Mouse (Mus musculus) spleen, postnatal 14 days (tissue): Measurements from ENCODE around the gene Cryzl1.
"Not testable (repeated sequence)": the region's sequence is repeated elsewhere in the genome, so short reads cannot be mapped to it uniquely, and the experiment has no call there.

Experiments used
- DNase-seq, 2 experiments: peaks; one replicate each; pipeline ENCODE4 v3.0.0; 2021 to 2022; ENCODE audit warnings: low spot score in 2 of 2

Cryzl1 gene

GRCm38 (mm10) chr16:91645420-91645819, 83.4 kb downstream of the Cryzl1 start:
- not testable (repeated sequence) for DNase-seq

GRCm38 (mm10) chr16:91644901-91645300, 83.9 kb downstream of the Cryzl1 start:
- no peak for DNase-seq

GRCm38 (mm10) chr16:91640171-91640570, 88.6 kb downstream of the Cryzl1 start:
- DNase-seq, result no peak

- no peak for DNase-seq
Measured at GRCm38 (mm10) chr16:91639636-91640035, 89.1 kb downstream of the Cryzl1 start.
